Mouse (Mus musculus) thymus, adult 2 months (tissue): ENCODE data around the gene Sft2d2. TPM values are rescaled to one million over a fixed set of nuclear protein-coding genes. Genes with fewer than 3 reads are reported as not detected.

Experiments
- DNase-seq: peaks from one replicate; pipeline ENCODE4 v3.0.0; 2021
- H3K27ac ChIP-seq: fragments of 200-500 bp; 2 replicates; pipeline ENCODE4 v1.5.1; 2012; ENCODE audit warnings: low read length, control low read depth; ENCODE audit not compliant: control insufficient read depth, insufficient read depth
- H3K27me3 ChIP-seq: fragments of 200-500 bp; 2 replicates; pipeline ENCODE4 v1.6.1; 2012; ENCODE audit warnings: mild to moderate bottlenecking, low read length, moderate library complexity, mixed read lengths; ENCODE audit not compliant: control insufficient read depth, insufficient read depth
- H3K36me3 ChIP-seq: fragments of 200-500 bp; 2 replicates; pipeline ENCODE4 v1.6.1; 2012; ENCODE audit warnings: mild to moderate bottlenecking, low read length, moderate library complexity; ENCODE audit not compliant: control insufficient read depth, insufficient read depth
- H3K4me1 ChIP-seq: fragments of 200-500 bp; replicated peaks from 2 replicates; pipeline ENCODE4 v1.6.1; 2012; ENCODE audit warnings: low read length; ENCODE audit not compliant: control insufficient read depth, insufficient read depth
- H3K4me3 ChIP-seq: fragments of 200-500 bp; 2 replicates; pipeline ENCODE4 v1.5.1; 2012; ENCODE audit warnings: mild to moderate bottlenecking, low read length, control low read depth, moderate library complexity; ENCODE audit not compliant: control insufficient read depth, insufficient read depth
- CTCF ChIP-seq: fragments of 200-500 bp; IDR thresholded peaks from 2 replicates; pipeline ENCODE4 v1.5.1; 2012; ENCODE audit warnings: mild to moderate bottlenecking, control low read depth, low read length, moderate library complexity, borderline replicate concordance; ENCODE audit not compliant: control insufficient read depth, poor library complexity, insufficient read depth; ENCODE audit errors: extremely low read depth
- POLR2A ChIP-seq: fragments of 200-500 bp; IDR thresholded peaks from 2 replicates; pipeline ENCODE4 v1.6.1; 2012; ENCODE audit warnings: mild to moderate bottlenecking, low read length, control low read depth, moderate library complexity; ENCODE audit not compliant: control insufficient read depth, poor library complexity, insufficient read depth; ENCODE audit errors: extremely low read depth
- WGBS: fragments of 180-500 bp; shearing (Covaris S2); methylation state at CpG from one replicate; pipeline ENCODE4 v1.1.7; 2018; 5-methylcytosine and 5-hydroxymethylcytosine counted together
- polyA plus RNA-seq: library from polyadenylated mRNA; depleted of rRNA; stranded (reverse); fragments of >200 nt; gene quantifications from 2 replicates; pipeline ENCODE4 v1.2.3, GENCODE M21; 2012

Sft2d2 gene
- polyA plus RNA-seq, 1 experiment: 102 TPM

DNA sequence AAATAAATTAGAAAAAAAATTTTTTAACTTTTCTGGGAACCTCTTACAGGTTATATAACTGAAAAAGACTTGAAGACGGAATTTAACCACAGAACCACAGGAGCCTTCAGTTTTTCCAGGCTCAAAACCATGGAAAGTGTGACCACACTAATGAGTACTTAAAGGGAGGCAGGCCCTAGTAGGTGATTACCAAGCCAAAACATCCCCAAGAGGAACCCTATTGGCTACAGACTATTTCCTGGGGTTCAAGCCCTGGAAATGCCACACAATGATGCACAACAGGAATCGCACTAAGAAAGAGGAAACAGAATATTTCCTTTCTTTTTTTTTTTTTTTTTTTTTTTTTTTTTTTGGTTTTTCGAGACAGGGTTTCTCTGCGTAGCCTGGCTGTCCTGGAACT is 2.1 kb downstream of the Sft2d2 start:
- DNase-seq: no peak
- peaks cover 7% of the 10 kb centered on the region; the same call in 1 of the 2 replicates for H3K36me3 ChIP-seq
- H3K4me1 ChIP-seq: peaks cover 31% of the 10 kb centered on the region
- TF ChIP-seq POLR2A: no peak
- no peak for TF ChIP-seq CTCF
- peak overlapping the region; percentile 5; the same call in 1 of the 2 replicates for H3K4me3 ChIP-seq
- H3K27me3 ChIP-seq: no peaks in the 10 kb centered on the region
- WGBS: 30% methylated on average over 4 of the region's 4 CpGs
- no peak overlapping the region for H3K27ac ChIP-seq

DNA sequence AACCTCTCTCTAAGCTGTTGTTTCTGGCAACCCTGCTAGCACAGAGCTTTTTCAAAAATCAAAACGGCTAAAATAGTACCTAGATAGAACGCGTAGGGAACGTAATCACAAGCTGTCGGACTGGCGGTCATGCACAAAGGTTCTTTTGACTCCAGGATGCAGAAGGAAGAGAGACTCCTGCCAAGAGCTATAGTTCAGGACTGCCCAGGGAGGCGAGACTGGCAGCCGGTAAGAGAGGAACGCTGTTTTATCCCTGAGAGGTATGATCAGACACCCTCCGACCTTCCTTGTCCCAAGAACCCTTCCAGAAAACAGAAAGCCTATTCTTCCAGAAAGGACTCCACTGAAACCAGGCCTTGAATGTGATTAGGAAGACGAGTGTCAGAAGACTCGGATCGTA is 2.6 kb downstream of the Sft2d2 start:
- H3K4me1 ChIP-seq: peaks cover 35% of the 10 kb centered on the region
- H3K4me3 ChIP-seq: no peak overlapping the region
- TF ChIP-seq CTCF (no peak), POLR2A (no peak)
- H3K36me3 ChIP-seq: peaks cover 10% of the 10 kb centered on the region; the same call in 1 of the 2 replicates
- no peak overlapping the region for H3K27ac ChIP-seq
- WGBS: 93% methylated on average over 13 of the region's 13 CpGs
- no peaks in the 10 kb centered on the region for H3K27me3 ChIP-seq
- no peak for DNase-seq

DNA sequence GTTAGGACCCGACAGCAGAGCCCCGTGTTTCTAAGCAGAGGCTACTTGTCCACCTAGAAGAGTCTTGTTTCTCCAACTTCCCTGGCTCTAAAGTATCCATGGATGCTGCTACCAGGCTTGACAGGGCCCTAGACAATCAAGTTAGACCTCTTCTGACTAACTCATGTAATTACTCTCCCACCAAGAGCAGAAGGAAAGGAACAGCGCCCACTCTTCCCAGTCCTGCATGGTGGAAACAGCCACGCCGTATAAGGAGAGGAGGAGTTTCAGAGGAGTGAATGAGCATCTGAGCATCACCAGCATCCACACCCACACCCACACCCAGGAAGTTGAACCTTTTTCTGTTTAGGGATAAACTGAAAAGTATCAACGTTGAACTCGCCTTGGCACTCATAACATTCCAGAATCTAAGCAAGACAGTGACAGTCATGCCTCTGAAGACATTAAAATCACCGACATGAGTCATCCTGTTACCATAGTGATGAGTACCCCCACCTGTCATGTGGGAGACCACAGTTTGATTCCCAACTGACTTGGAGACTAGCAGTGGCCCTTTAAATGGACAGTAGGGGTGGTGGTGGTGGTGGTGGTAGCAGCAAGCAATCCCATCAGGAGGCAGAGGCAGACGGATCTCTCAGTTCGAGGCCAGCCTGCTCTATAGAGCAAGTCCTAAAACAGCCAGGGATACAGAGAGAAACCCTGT is 3.5 kb downstream of the Sft2d2 start:
- H3K4me1 ChIP-seq: peaks cover 37% of the 10 kb centered on the region
- H3K27me3 ChIP-seq: no peaks in the 10 kb centered on the region
- no peak for DNase-seq
- WGBS: 93% methylated on average over 10 of the region's 10 CpGs
- no peak overlapping the region for H3K27ac ChIP-seq
- H3K36me3 ChIP-seq: peaks cover 10% of the 10 kb centered on the region; the same call in 1 of the 2 replicates
- no peak overlapping the region for H3K4me3 ChIP-seq
- TF ChIP-seq CTCF (no peak), POLR2A (no peak)

DNA sequence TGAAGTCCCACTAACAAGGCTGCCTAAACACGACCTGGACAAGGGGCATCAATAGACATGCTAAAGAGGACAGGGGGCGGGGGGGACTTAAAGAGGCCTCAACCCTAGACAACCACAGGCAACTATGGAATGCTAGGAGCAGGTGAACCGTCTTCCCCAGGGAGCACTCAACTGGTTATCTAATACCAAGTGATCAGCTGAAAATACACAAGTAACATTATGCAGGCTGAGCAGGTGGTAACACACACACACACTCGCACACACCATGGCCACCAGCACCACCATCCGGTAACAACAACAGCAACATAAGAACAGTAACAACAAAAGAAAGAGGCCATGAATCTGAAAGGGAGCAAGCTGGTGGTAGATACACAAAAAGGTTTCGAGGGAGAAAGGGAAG is 4.2 kb downstream of the Sft2d2 start:
- H3K4me1 ChIP-seq: peaks cover 37% of the 10 kb centered on the region
- 0 out of 2 replicates have a peak overlapping the region, but pooled peaks have one; percentile 11 for H3K27ac ChIP-seq
- no peak for DNase-seq
- no peaks in the 10 kb centered on the region for H3K27me3 ChIP-seq
- H3K4me3 ChIP-seq: no peak overlapping the region
- peaks cover 11% of the 10 kb centered on the region for H3K36me3 ChIP-seq
- TF ChIP-seq POLR2A: no peak
- TF ChIP-seq CTCF: no peak
- 88% methylated on average over 6 of the region's 6 CpGs for WGBS

DNA sequence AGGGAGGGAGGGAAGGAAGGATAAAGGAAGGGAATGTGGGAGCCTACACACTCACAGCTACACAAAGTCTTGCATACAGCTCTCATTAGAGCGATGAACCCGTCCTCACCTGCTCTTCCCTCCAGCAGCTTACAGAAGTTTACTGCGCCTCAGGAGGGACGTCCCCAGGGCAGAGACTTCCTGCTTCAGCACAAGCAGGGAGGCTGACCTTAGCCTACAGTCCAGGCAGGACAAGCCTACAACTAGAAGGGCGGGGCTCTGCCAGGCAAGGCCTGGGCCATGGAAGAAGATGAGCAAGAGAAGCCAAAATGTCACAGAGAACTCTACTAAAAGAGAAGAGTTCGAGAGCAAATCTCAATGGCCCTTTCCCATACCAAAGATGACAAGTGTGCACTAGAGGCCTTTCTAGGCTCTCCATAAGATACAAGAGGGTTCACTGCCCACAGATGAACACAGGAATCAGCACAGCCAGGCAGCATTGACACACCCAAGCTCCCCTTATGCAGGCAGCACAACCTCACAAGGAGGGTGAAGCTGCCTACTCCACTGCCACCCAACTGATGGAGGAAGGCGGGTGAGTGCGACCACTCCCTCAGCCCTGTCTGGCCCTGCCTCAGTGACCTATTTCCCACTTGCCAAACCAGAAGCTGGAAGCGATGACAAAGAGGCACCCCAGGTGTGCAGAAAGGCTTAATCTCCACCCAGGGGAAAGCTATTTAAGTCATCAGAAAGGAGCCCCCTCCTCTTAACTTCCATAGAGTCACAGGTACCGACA is 5.2 kb downstream of the Sft2d2 start:
- peak; percentile 34 for DNase-seq
- peaks cover 19% of the 10 kb centered on the region for H3K36me3 ChIP-seq
- no peak overlapping the region for H3K4me3 ChIP-seq
- H3K27ac ChIP-seq: no peak overlapping the region
- H3K27me3 ChIP-seq: no peaks in the 10 kb centered on the region
- peaks cover 41% of the 10 kb centered on the region for H3K4me1 ChIP-seq
- WGBS: 75% methylated on average over 10 of the region's 10 CpGs
- TF ChIP-seq POLR2A (no peak), CTCF (no peak)

DNA sequence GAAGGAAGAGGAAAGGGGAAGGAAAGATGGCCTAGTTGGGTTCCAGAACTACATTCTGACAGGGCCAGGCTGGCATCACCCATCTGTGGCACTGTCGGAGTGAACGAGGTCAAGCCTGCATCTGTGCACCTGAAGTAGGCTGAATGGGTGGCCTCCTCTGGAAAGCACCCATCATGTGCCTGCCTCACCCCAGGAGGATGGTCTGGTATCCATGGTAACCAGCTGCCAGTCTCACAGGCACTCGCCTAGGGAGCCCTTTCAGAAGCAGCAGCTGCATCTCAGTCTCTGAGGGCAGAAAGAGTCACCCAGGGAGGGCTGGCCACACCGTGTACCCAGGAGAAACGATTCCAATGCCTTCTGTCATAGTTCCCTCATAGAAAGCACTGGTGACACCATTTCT is 6.9 kb downstream of the Sft2d2 start:
- H3K4me1 ChIP-seq: peaks cover 35% of the 10 kb centered on the region
- TF ChIP-seq POLR2A: no peak
- no peak for TF ChIP-seq CTCF
- H3K27ac ChIP-seq: peak overlapping the region; percentile 23; the same call in 1 of the 2 replicates
- H3K36me3 ChIP-seq: peaks cover 33% of the 10 kb centered on the region
- 63% methylated on average over 5 of the region's 5 CpGs for WGBS
- no peak overlapping the region for H3K4me3 ChIP-seq
- H3K27me3 ChIP-seq: no peaks in the 10 kb centered on the region
- DNase-seq: no peak

DNA sequence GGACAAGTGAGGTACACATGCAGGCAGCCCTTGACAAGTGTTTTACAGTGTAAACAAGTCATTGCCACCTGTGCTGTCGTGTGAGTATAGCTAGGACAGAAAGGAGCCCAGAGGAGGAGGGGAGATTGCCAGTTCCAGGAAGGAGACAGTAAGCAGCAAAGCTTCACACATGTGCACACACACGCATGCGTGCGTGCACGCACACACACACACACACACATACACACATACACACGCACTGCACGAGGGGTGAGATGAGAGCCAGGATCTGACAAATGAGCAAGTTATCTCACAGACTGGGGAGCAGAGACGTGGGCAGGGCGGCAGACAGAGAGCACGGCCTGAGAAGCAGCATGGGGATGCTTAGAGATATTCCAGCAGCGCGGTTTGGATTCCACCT is 7.7 kb downstream of the Sft2d2 start:
- H3K4me3 ChIP-seq: no peak overlapping the region
- no peak overlapping the region; the same call in 1 of the 2 replicates for H3K27ac ChIP-seq
- peaks cover 40% of the 10 kb centered on the region for H3K36me3 ChIP-seq
- no peaks in the 10 kb centered on the region for H3K27me3 ChIP-seq
- WGBS: 94% methylated on average over 12 of the region's 12 CpGs
- no peak for TF ChIP-seq CTCF
- TF ChIP-seq POLR2A: no peak
- no peak for DNase-seq
- H3K4me1 ChIP-seq: peaks cover 34% of the 10 kb centered on the region
